Mouse (Mus musculus): ENCODE data around the gene Gdi2. TPM values are rescaled to one million over a fixed set of nuclear protein-coding genes. Genes with fewer than 3 reads are reported as not detected.

Gene Gdi2
- total RNA-seq, 1 experiment, result 359 TPM

GRCm38 (mm10) chr13:3563953-3564352 lies 26.1 kb downstream of the Gdi2 start:
- in situ Hi-C loops (cut with MboI; ENCODE audit: low sequenced_read_pairs in 2 of 2, unreplicated experiment in 2 of 2), result no loop called here
- peaks cover 11% of the 10 kb centered on the region for H3K36me3 ChIP-seq (ENCODE audit: control insufficient read depth, insufficient read depth, low read length, poor library complexity, severe bottlenecking)

GRCm38 (mm10) chr13:3590789-3591188 lies 52.9 kb downstream of the Gdi2 start:
- Histone ChIP-seq H3K4me1 (ENCODE audit: control insufficient read depth in 2 of 2, insufficient read depth in 2 of 2, low read length in 2 of 2, poor library complexity in 1 of 2) (no peaks in the 10 kb centered on the region), H3K27ac (ENCODE audit: insufficient read depth, low read depth, low read length, poor library complexity, severe bottlenecking) (no peak overlapping the region), H3K9ac (ENCODE audit: insufficient read depth, low read depth, low read length, poor library complexity, severe bottlenecking) (no peak overlapping the region), H3K9me3 (ENCODE audit: control insufficient read depth, insufficient read depth, low read depth, low read length) (no peaks in the 10 kb centered on the region), H3K36me3 (ENCODE audit: control insufficient read depth, insufficient read depth, low read length, poor library complexity, severe bottlenecking) (peaks cover 6% of the 10 kb centered on the region; the same call in 1 of the 2 replicates), H3K4me3 (ENCODE audit: insufficient read depth in 1 of 2, low read depth in 1 of 2, low read length in 2 of 2, poor library complexity in 1 of 2, severe bottlenecking in 1 of 2) (no peak overlapping the region)
- no peak for DNase-seq (ENCODE audit: low read depth, low spot score)
- no peak for TF ChIP-seq HCFC1 (IDR thresholded peaks at IDR 0.05; ENCODE audit: borderline replicate concordance, insufficient read depth, low read length)
- TF ChIP-seq ZNF384 (IDR thresholded peaks at IDR 0.05; ENCODE audit: low read depth, low read length), result no peak
- TF ChIP-seq MAFK (IDR thresholded peaks at IDR 0.05; ENCODE audit: insufficient read depth, low read depth, low read length), result no peak
- TF ChIP-seq ZC3H11A (IDR thresholded peaks at IDR 0.05; ENCODE audit: borderline replicate concordance, low read depth, low read length), result no peak
- TF ChIP-seq CHD2 (IDR thresholded peaks at IDR 0.05; ENCODE audit: low read depth, low read length), result no peak
- in situ Hi-C loops (cut with MboI; ENCODE audit: low sequenced_read_pairs in 2 of 2, unreplicated experiment in 2 of 2), result no loop called here

More at GRCm38 (mm10) chr13:3563953-3564352, 26.1 kb downstream of the Gdi2 start:
- TF ChIP-seq ZC3H11A (IDR thresholded peaks at IDR 0.05; ENCODE audit: borderline replicate concordance, low read depth, low read length) (no peak), CHD2 (IDR thresholded peaks at IDR 0.05; ENCODE audit: low read depth, low read length) (no peak), ZNF384 (IDR thresholded peaks at IDR 0.05; ENCODE audit: low read depth, low read length) (no peak), MAFK (IDR thresholded peaks at IDR 0.05; ENCODE audit: insufficient read depth, low read depth, low read length) (no peak), HCFC1 (IDR thresholded peaks at IDR 0.05; ENCODE audit: borderline replicate concordance, insufficient read depth, low read length) (no peak)
- Histone ChIP-seq H3K9ac (ENCODE audit: insufficient read depth, low read depth, low read length, poor library complexity, severe bottlenecking) (no peak overlapping the region), H3K4me1 (ENCODE audit: control insufficient read depth in 2 of 2, insufficient read depth in 2 of 2, low read length in 2 of 2, poor library complexity in 1 of 2) (no peaks in the 10 kb centered on the region), H3K27ac (ENCODE audit: insufficient read depth, low read depth, low read length, poor library complexity, severe bottlenecking) (no peak overlapping the region), H3K4me3 (ENCODE audit: insufficient read depth in 1 of 2, low read depth in 1 of 2, low read length in 2 of 2, poor library complexity in 1 of 2, severe bottlenecking in 1 of 2) (no peak overlapping the region), H3K9me3 (ENCODE audit: control insufficient read depth, insufficient read depth, low read depth, low read length) (no peaks in the 10 kb centered on the region)
- DNase-seq (ENCODE audit: low read depth, low spot score), result no peak

GRCm38 (mm10) chr13:3594311-3594710 lies 56.4 kb downstream of the Gdi2 start:
- no peak for DNase-seq (ENCODE audit: low read depth, low spot score)
- no peaks in the 10 kb centered on the region for H3K4me1 ChIP-seq (ENCODE audit: control insufficient read depth in 2 of 2, insufficient read depth in 2 of 2, low read length in 2 of 2, poor library complexity in 1 of 2)

GRCm38 (mm10) chr13:3596232-3596631 lies 58.4 kb downstream of the Gdi2 start:
- TF ChIP-seq MAFK (IDR thresholded peaks at IDR 0.05; ENCODE audit: insufficient read depth, low read depth, low read length) (no peak), CHD2 (IDR thresholded peaks at IDR 0.05; ENCODE audit: low read depth, low read length) (no peak), ZC3H11A (IDR thresholded peaks at IDR 0.05; ENCODE audit: borderline replicate concordance, low read depth, low read length) (no peak), ZNF384 (IDR thresholded peaks at IDR 0.05; ENCODE audit: low read depth, low read length) (no peak), HCFC1 (IDR thresholded peaks at IDR 0.05; ENCODE audit: borderline replicate concordance, insufficient read depth, low read length) (no peak)
- Histone ChIP-seq H3K9me3 (ENCODE audit: control insufficient read depth, insufficient read depth, low read depth, low read length) (no peaks in the 10 kb centered on the region), H3K4me1 (ENCODE audit: control insufficient read depth in 2 of 2, insufficient read depth in 2 of 2, low read length in 2 of 2, poor library complexity in 1 of 2) (no peaks in the 10 kb centered on the region), H3K27ac (ENCODE audit: insufficient read depth, low read depth, low read length, poor library complexity, severe bottlenecking) (no peak overlapping the region), H3K36me3 (ENCODE audit: control insufficient read depth, insufficient read depth, low read length, poor library complexity, severe bottlenecking) (peaks cover 6% of the 10 kb centered on the region; the same call in 1 of the 2 replicates), H3K4me3 (ENCODE audit: insufficient read depth in 1 of 2, low read depth in 1 of 2, low read length in 2 of 2, poor library complexity in 1 of 2, severe bottlenecking in 1 of 2) (no peak overlapping the region), H3K9ac (ENCODE audit: insufficient read depth, low read depth, low read length, poor library complexity, severe bottlenecking) (no peak overlapping the region)
- in situ Hi-C loops (cut with MboI; ENCODE audit: low sequenced_read_pairs in 2 of 2, unreplicated experiment in 2 of 2), result no loop called here
- no peak for DNase-seq (ENCODE audit: low read depth, low spot score)

More at GRCm38 (mm10) chr13:3594311-3594710, 56.4 kb downstream of the Gdi2 start:
- in situ Hi-C loops (cut with MboI; ENCODE audit: low sequenced_read_pairs in 2 of 2, unreplicated experiment in 2 of 2), result no loop called here
- peaks cover 6% of the 10 kb centered on the region; the same call in 1 of the 2 replicates for H3K36me3 ChIP-seq (ENCODE audit: control insufficient read depth, insufficient read depth, low read length, poor library complexity, severe bottlenecking)
- TF ChIP-seq ZNF384 (IDR thresholded peaks at IDR 0.05; ENCODE audit: low read depth, low read length) (no peak), CHD2 (IDR thresholded peaks at IDR 0.05; ENCODE audit: low read depth, low read length) (no peak), HCFC1 (IDR thresholded peaks at IDR 0.05; ENCODE audit: borderline replicate concordance, insufficient read depth, low read length) (no peak), MAFK (IDR thresholded peaks at IDR 0.05; ENCODE audit: insufficient read depth, low read depth, low read length) (no peak), ZC3H11A (IDR thresholded peaks at IDR 0.05; ENCODE audit: borderline replicate concordance, low read depth, low read length) (no peak)
- H3K9me3 ChIP-seq (ENCODE audit: control insufficient read depth, insufficient read depth, low read depth, low read length), result no peaks in the 10 kb centered on the region
- no peak overlapping the region for H3K9ac ChIP-seq (ENCODE audit: insufficient read depth, low read depth, low read length, poor library complexity, severe bottlenecking)
- no peak overlapping the region for H3K27ac ChIP-seq (ENCODE audit: insufficient read depth, low read depth, low read length, poor library complexity, severe bottlenecking)
- H3K4me3 ChIP-seq (ENCODE audit: insufficient read depth in 1 of 2, low read depth in 1 of 2, low read length in 2 of 2, poor library complexity in 1 of 2, severe bottlenecking in 1 of 2), result no peak overlapping the region

GRCm38 (mm10) chr13:3609780-3610117 lies 71.9 kb downstream of the Gdi2 start:
- no peaks in the 10 kb centered on the region for H3K4me1 ChIP-seq (ENCODE audit: control insufficient read depth in 2 of 2, insufficient read depth in 2 of 2, low read length in 2 of 2, poor library complexity in 1 of 2)
- H3K9ac ChIP-seq (ENCODE audit: insufficient read depth, low read depth, low read length, poor library complexity, severe bottlenecking), result peak overlapping the region; percentile 77
- H3K36me3 ChIP-seq (ENCODE audit: control insufficient read depth, insufficient read depth, low read length, poor library complexity, severe bottlenecking), result no peaks in the 10 kb centered on the region
- H3K27ac ChIP-seq (ENCODE audit: insufficient read depth, low read depth, low read length, poor library complexity, severe bottlenecking), result no peak overlapping the region
- TF ChIP-seq ZC3H11A (IDR thresholded peaks at IDR 0.05; ENCODE audit: borderline replicate concordance, low read depth, low read length) (no peak), ZNF384 (IDR thresholded peaks at IDR 0.05; ENCODE audit: low read depth, low read length) (no peak), CHD2 (IDR thresholded peaks at IDR 0.05; ENCODE audit: low read depth, low read length) (no peak), HCFC1 (IDR thresholded peaks at IDR 0.05; ENCODE audit: borderline replicate concordance, insufficient read depth, low read length) (no peak), MAFK (IDR thresholded peaks at IDR 0.05; ENCODE audit: insufficient read depth, low read depth, low read length) (no peak)
- H3K4me3 ChIP-seq (ENCODE audit: insufficient read depth in 1 of 2, low read depth in 1 of 2, low read length in 2 of 2, poor library complexity in 1 of 2, severe bottlenecking in 1 of 2), result peak overlapping the region; percentile 75 to 93
- H3K9me3 ChIP-seq (ENCODE audit: control insufficient read depth, insufficient read depth, low read depth, low read length), result peaks cover 6% of the 10 kb centered on the region
- in situ Hi-C loops (cut with MboI; ENCODE audit: low sequenced_read_pairs in 2 of 2, unreplicated experiment in 2 of 2), result no loop called here
- DNase-seq (ENCODE audit: low read depth, low spot score), result no peak

All from ES-E14 (cell line).